ENCODE assay signal across 24 mouse cellular contexts in genomic region chr8:87461801-87462200, GRCm38 (mm10). TPM values are rescaled to one million over a fixed set of nuclear protein-coding genes. Genes with fewer than 3 reads are reported as not detected.
"Had no signal": no experiment of that assay in that cellular context is flagged by ENCODE, and none has a peak within 500 bp of the region (broad histone marks: within the 10 kb centered on the region; RNA-seq: fewer than 3 reads in every experiment).

No protein-coding gene starts in this region.

- H3K9ac ChIP-seq: kidney, embryonic 15.5 days; limb, embryonic 13.5 days; liver, embryonic 12.5 days; liver, embryonic 15.5 days; lung, embryonic 15.5 days; midbrain, embryonic 12.5 days; midbrain, embryonic 15.5 days; neural tube, embryonic 13.5 days had no signal

- H3K9me3 ChIP-seq: kidney, embryonic 15.5 days; limb, embryonic 10.5 days; limb, embryonic 13.5 days; liver, embryonic 12.5 days; liver, embryonic 15.5 days; lung, embryonic 15.5 days; megakaryocyte, embryonic 14.5 days; midbrain, embryonic 15.5 days; neural tube, embryonic 13.5 days had no signal

- H3K36me3 ChIP-seq: kidney, embryonic 15.5 days; limb, embryonic 10.5 days; limb, embryonic 13.5 days; liver, embryonic 12.5 days; liver, embryonic 15.5 days; lung, embryonic 15.5 days; midbrain, embryonic 12.5 days; midbrain, embryonic 15.5 days; neural tube, embryonic 13.5 days had no signal

- ATAC-seq: liver, embryonic 12.5 days; midbrain, embryonic 15.5 days had no signal

- H3K27ac ChIP-seq: kidney, embryonic 15.5 days; limb, embryonic 10.5 days; limb, embryonic 13.5 days; liver, embryonic 12.5 days; liver, embryonic 15.5 days; lung, embryonic 15.5 days; midbrain, embryonic 12.5 days; midbrain, embryonic 15.5 days; neural tube, embryonic 13.5 days had no signal

- H3K4me2 ChIP-seq: kidney, embryonic 15.5 days; limb, embryonic 13.5 days; liver, embryonic 12.5 days; liver, embryonic 15.5 days; lung, embryonic 15.5 days; midbrain, embryonic 12.5 days; midbrain, embryonic 15.5 days; neural tube, embryonic 13.5 days had no signal

- H3K4me3 ChIP-seq: kidney, embryonic 15.5 days; limb, embryonic 10.5 days; limb, embryonic 13.5 days; liver, embryonic 12.5 days; liver, embryonic 15.5 days; lung, embryonic 15.5 days; megakaryocyte, embryonic 14.5 days; midbrain, embryonic 12.5 days; midbrain, embryonic 15.5 days; myocyte; neural tube, embryonic 13.5 days had no signal

- H3K4me1 ChIP-seq: kidney, embryonic 15.5 days; limb, embryonic 13.5 days; liver, embryonic 12.5 days; liver, embryonic 15.5 days; lung, embryonic 15.5 days; megakaryocyte, embryonic 14.5 days; midbrain, embryonic 15.5 days had no signal

- DNase-seq: kidney, adult 8-10 months; kidney, postnatal 14 days; kidney, postnatal 4 days; liver; lung, adult 18-20 months; lung, postnatal 10 days; lung, postnatal 36 days; retina, postnatal 1 day; right cerebral cortex, postnatal 25 days; spleen, adult 18-20 months; thymus, postnatal 25 days had no signal

RNA-seq across cellular contexts. Expression of gene Cbln1, which starts 10.6 kb away (rescaled TPM):
- total RNA-seq: monocyte, adult 5-6 weeks; neutrophil, adult 5-6 weeks had no signal
- polyA plus RNA-seq: kidney, embryonic 15.5 days; liver, embryonic 12.5 days; liver, embryonic 15.5 days; lung, embryonic 15.5 days had no signal
